Mouse (Mus musculus) layer of hippocampus, postnatal 25 days (tissue): ENCODE data around the gene Hist2h2be. TPM values are rescaled to one million over a fixed set of nuclear protein-coding genes. Genes with fewer than 3 reads are reported as not detected.
"Not testable (repeated sequence)": the region's sequence is repeated elsewhere in the genome, so short reads cannot be mapped to it uniquely, and the experiment has no call there.

Source experiments
- DNase-seq, 2 experiments: peaks; one replicate each; pipeline ENCODE4 v3.0.0; 2022; ENCODE audit warnings: mixed read lengths in 2 of 2, low spot score in 1 of 2; ENCODE audit errors: extremely low spot score in 1 of 2
- total RNA-seq, 2 experiments: library from RNA; stranded (reverse); gene quantifications; 2 replicates each; pipeline ENCODE4 v1.2.3; 2021

Gene Hist2h2be
- total RNA-seq = 1 to 10 TPM; 5.6 to 5.9 TPM

DNA sequence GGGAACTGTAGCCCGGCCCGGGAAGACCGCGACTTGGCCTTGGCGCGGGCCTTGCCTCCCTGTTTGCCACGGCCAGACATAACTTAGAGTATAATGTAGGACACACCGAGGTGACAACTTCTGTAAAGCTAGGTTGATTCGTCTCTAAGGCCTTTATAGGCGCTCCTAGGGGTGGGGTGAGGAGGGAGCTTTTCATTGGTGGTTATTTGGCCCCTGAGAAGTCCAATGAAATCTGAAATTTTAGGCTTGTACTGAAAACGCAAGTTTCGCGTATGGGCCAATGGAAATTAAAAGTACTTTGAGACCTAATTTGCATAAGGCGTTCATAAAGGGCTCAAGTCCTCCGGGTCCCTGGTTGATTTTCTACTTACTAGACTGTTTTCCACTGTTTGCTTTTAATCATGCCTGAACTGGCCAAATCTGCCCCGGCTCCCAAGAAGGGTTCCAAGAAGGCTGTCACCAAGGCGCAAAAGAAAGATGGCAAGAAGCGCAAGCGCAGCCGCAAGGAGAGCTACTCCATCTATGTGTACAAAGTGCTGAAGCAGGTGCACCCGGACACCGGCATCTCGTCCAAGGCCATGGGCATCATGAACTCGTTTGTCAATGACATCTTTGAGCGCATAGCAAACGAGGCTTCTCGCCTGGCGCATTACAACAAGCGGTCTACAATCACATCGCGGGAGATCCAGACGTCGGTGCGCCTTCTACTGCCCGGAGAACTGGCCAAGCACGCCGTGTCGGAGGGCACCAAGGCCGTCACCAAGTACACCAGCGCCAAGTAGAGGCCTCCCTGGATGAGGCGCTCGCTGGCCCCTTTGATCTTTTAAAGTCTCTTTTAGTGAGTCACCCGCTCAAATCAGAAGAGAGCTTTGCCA lies at the start of gene Hist2h2be, which contains the start of gene Hist2h2ac:
Gene Hist2h2be, plus strand, starts transcription at position 355 of the 875 bp plus-strand sequence.
Gene Hist2h2ac, minus strand, starts transcription at position 116 of the 875 bp plus-strand sequence.
- peak; percentile 65 to 81 for DNase-seq

- peak in 1 of 2 experiments; percentile 32 for DNase-seq
Measured at GRCm38 (mm10) chr3:96171583-96172196, 49.2 kb upstream of the Hist2h2be start.

- DNase-seq = peak; percentile 72 to 75
Measured at GRCm38 (mm10) chr3:96172197-96173178, 48.4 kb upstream of the Hist2h2be start, which contains the start of gene Sf3b4. Gene Sf3b4, plus strand, starts transcription at chr3:96172332.

- no peak for DNase-seq
Measured at GRCm38 (mm10) chr3:96173185-96173584, 47.7 kb upstream of the Hist2h2be start.

- not testable (repeated sequence) for DNase-seq
Measured at GRCm38 (mm10) chr3:96174042-96174441, 46.9 kb upstream of the Hist2h2be start.

DNA sequence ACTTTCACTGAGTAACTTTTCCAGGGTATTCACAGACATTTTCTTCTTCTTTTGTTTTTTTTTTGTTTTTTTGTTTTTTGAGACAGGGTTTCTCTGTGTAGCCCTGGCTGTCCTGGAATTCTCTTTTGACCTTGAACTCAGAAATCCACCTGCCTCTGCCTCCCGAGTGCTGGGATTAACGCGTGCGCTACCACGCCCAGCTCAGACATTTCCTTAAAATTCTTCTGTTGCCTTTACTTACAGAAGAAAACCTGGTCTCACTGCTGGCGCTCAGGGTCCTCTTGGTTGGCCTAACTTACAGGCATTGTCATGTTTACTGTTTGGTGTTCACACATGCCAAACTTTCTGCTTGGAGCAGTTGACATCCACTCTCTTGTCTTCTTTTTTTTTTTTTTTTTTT lies 45.7 kb upstream of the Hist2h2be start:
- DNase-seq = no peak

GRCm38 (mm10) chr3:96178427-96178826 lies 42.5 kb upstream of the Hist2h2be start:
- no peak for DNase-seq

DNA sequence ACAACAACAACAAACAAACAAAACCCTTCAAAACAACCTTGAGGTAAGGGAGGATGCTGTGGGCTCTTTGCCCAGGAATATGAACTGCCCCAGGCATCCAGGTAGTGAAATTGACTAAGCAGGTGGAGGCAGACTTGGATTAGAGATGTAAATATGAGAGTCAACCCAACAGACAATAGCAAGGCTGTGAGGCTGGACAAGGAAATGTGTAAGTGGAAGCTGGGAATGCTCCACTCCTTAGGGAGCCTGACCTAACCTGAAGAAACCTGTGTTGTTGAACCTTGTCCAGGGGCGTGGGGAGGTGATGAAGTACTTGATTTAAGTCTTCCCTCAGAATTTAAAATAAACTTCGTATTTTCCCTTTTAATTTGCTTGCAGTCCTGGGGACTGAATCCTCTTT lies 42.0 kb upstream of the Hist2h2be start:
- DNase-seq = no peak

DNA sequence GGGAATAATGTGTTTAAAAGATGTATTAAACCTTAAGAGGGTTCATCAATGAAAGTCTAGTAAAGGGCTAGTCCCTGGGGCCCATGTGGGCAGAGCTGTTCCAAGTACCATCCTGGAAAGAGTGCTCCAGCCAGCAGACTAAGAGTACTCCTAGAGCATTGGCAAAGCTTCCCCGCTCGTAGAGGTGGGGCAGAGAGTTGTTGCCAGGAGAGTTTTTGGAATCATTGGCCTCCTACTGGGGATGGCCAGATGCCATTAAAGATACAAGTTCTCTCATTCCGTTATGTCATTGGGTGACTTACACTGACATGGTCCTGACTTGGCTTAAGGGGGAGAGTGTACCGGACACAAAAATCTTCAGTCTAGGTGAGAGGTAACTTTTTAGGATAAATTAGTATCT lies 41.4 kb upstream of the Hist2h2be start:
- no peak for DNase-seq

DNA sequence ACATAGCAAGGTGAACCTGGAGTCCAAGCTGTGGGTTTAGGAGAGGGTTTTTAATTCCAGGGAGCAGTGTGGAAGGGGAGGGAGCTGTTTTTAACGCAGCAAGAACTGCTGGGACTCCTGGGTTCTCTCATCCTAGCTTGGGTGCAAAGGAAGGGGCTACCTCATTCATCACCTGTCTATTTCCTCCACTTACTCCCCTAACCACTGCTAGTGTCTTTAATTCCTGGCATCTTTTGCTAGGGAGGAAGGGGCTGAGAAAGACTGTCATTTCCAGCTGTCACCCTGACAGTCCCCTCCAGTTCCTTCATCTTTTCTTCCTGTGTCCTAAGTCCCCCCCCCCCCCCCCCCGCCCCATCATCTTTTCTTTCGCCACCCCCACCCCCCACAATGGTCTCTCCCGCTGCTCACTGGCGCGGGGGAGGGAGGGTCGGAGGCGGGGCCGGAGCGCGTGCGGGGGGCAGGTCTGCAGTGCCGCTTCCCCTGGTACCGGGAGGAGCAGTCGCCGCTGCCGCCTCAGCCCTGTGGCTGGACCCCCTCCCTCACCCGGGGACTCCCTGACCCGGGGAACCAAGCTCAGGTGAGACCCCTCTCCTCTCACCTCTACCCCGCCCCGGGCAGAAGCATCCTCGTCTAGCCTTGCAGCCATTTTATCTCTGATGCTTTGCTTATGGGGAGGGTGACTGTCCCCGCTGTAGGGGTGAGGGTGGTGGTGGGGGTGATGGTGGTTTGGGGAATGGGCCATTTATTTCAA lies 40.0 kb upstream of the Hist2h2be start, which contains the start of gene Sv2a:
Gene Sv2a, plus strand, starts transcription at position 425 of the 751 bp plus-strand sequence.
- DNase-seq = peak; percentile 61 to 74

DNA sequence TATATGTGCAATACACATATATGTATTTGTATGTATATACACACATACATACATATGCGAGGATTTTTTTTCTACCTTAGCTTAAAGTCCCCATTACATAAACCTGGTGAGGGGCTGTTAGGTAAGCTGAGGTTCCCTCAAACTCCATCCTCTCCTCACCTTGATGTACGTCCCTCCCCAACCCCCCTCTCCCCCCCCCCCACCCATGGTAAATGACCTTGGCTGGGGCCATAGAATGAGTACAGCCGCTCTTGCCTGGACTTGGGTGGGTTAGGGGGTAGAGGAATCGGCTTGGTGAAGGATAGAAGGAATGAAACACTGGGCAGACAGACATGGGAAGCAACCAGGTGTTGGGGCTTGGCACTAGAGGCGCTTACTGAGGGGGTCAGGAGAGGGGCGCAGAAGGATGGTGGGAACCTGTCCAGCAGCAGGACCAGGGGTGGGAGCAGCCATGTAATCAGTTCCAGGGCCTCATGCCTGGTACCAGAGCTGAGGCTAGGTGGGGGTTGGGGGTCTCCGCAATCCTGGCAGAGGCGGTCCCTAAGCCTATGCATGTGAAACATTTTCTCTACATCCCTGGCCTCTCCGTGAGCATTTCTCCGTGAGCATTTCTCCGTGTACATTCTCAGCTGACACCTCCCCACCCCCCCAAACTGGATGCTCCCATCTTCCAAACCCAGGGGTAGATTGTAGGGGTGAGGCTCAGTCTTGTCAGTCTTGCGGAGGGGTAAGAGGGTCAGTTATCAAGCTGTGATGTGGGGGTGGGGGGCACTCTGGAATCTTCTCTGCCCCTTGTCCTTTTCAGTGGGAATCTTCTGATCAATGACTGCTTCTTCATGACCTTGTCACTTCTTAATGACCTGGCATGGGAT lies 39.2 kb upstream of the Hist2h2be start:
- no peak for DNase-seq

- DNase-seq = no peak
Measured at GRCm38 (mm10) chr3:96182382-96182776, 38.5 kb upstream of the Hist2h2be start.

DNA sequence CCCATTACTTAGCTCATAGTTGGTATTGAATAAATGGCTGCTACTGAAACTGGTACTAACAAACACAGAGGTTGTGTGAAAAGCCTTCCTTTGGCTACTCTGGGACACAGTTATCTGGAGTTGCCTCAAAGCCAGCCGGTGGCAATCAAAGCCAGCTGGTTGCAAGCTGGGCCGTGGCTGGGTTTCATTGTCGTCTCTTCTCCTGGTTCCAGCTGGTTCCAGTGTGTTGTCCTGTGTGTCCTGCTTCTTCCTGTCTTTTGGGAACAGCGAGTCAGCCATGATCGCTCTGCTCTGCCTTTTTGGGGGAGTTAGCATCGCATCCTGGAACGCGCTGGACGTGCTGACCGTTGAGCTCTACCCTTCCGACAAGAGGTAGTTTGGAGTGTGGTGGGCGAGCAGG lies 27.9 kb upstream of the Hist2h2be start:
- no peak for DNase-seq

- DNase-seq = no peak
Measured at GRCm38 (mm10) chr3:96194966-96195365, 26.0 kb upstream of the Hist2h2be start.

DNA sequence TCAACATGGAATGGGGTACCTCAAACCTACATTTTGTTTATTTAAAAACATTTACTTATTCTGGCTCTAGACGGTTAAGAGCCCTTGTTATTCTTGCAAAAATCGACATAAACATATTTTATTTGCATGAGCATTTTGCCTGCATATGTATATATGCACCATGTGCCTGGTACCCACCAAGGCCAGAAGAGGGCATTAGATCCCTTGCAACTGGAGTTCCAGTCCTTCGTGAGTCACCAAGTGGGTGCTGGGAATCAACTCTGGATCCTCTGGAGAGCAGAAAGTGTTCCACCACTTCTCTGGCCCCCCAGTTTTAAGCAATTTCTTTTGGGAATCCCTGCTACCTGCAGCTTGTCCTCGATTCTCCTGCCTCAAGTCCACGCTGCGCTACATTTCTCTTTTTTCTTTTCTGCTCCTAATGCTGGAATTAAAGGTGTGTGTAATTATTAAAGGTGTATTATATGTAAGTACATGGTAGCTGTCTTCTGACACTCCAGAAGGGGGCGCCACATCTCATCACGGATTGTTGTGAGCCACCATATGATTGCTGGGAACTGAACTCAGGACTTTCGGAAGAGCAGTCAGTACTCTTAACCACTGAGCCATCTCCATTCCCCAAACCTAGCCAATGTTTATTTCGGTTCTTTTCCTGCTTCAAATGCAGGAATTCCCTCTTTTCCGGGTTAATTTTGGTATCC lies 25.2 kb upstream of the Hist2h2be start:
- DNase-seq = no peak

DNA sequence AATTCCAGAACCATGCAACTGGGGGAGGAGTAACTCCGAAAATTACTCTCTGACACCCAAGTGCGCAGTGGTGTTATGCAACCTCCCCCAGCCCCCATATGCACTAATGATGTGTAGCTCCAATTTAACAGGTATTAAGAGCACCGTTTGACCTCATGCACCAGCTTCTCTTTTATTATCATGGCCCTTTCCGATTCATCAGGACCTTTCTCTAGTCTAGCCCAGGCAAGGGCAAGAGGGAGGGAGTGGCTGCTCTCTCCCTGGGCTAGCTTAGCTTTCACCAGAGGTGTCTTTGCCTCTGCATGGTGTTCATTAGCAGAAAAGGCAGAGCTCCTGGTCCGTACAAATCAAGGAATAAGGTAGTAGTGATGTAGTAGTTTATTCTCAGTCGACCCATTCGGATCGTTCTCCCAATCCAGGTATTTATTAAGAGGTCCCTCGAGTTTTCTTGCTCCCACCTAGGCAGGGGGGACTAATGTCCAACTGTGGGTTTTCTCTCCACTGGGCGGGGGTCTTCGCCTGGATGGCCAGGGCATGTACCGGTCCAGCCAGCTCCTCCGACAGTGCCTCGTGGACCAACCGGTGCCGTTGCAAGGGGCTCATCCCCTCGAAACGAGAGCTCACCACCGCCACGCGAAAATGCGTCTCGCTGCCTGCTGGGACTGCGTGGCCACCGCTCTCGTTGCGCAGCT lies 24.3 kb upstream of the Hist2h2be start:
- DNase-seq = no peak

- peak; percentile 81 to 83 for DNase-seq
Measured at GRCm38 (mm10) chr3:96197129-96197749, 23.7 kb upstream of the Hist2h2be start.
